Mouse (Mus musculus) liver, embryonic 16.5 days (tissue): ENCODE data around the gene Ccdc39. TPM values are rescaled to one million over a fixed set of nuclear protein-coding genes. Genes with fewer than 3 reads are reported as not detected.

ENCODE experiments used
- ATAC-seq: fragments of 200-750 bp; cut with Nextera tagmentation; 2 replicates; pipeline ENCODE4 v1.8.0; 2017; ENCODE audit warnings: low read depth, mild to moderate bottlenecking, moderate number of reproducible peaks, moderate library complexity
- H3K27ac ChIP-seq: fragments of 300-500 bp; sonication (generic); 2 replicates; pipeline ENCODE4 v1.5.1; 2014; ENCODE audit warnings: mild to moderate bottlenecking, low read length
- H3K27me3 ChIP-seq: fragments of 300-500 bp; sonication (generic); 2 replicates; pipeline ENCODE4 v1.6.1; 2014; ENCODE audit warnings: low read depth, low read length, mixed read lengths; ENCODE audit not compliant: control insufficient read depth, insufficient read depth
- H3K36me3 ChIP-seq: fragments of 300-500 bp; sonication (generic); 2 replicates; pipeline ENCODE4 v1.6.1; 2014; ENCODE audit warnings: mild to moderate bottlenecking; ENCODE audit not compliant: control insufficient read depth, insufficient read depth
- H3K4me1 ChIP-seq: fragments of 300-500 bp; sonication (generic); 2 replicates; pipeline ENCODE4 v1.6.1; 2014; ENCODE audit warnings: low read depth, low read length, mixed read lengths; ENCODE audit not compliant: control insufficient read depth
- H3K4me2 ChIP-seq: fragments of 300-500 bp; sonication (generic); 2 replicates; pipeline ENCODE4 v1.6.1; 2014; ENCODE audit warnings: low read depth, low read length, mixed read lengths
- H3K4me3 ChIP-seq: fragments of 300-500 bp; sonication (generic); 2 replicates; pipeline ENCODE4 v1.5.1; 2014; ENCODE audit warnings: low read depth, mild to moderate bottlenecking, low read length
- H3K9ac ChIP-seq: fragments of 300-500 bp; sonication (generic); 2 replicates; pipeline ENCODE4 v1.6.1; 2014; ENCODE audit warnings: low read depth, low read length
- H3K9me3 ChIP-seq: fragments of 300-500 bp; sonication (generic); replicated peaks from 2 replicates; pipeline ENCODE4 v1.6.1; 2016; ENCODE audit warnings: low read length; ENCODE audit not compliant: control insufficient read depth
- WGBS: fragments of 180-500 bp; shearing (Covaris S2); extraction: QIAGEN DNeasy Blood & Tissue Kit; methylation state at CpG from one replicate; pipeline ENCODE4 v1.1.7; 2014; ENCODE audit not compliant: insufficient replicate concordance; 5-methylcytosine and 5-hydroxymethylcytosine counted together
- polyA plus RNA-seq: library from polyadenylated mRNA; unstranded; fragments of >200 nt; fragmentation: Nextera tagmentation; extraction: Ambion mirVana; gene quantifications from 2 replicates; pipeline ENCODE4 v1.2.1, GENCODE M21; 2015

Gene Ccdc39
- polyA plus RNA-seq, 1 experiment from 2014 or later, result 0.18 TPM

GRCm38 (mm10) chr3:33807151-33807550 is 37.0 kb downstream of the Ccdc39 start:
- ATAC-seq, result no peak
- peaks cover 33% of the 10 kb centered on the region for H3K36me3 ChIP-seq

GRCm38 (mm10) chr3:33800513-33800820 is 43.6 kb downstream of the Ccdc39 start:
- H3K4me3 ChIP-seq, result peak overlapping the region; percentile 97

More at GRCm38 (mm10) chr3:33807151-33807550, 37.0 kb downstream of the Ccdc39 start:
- Histone ChIP-seq H3K4me1 (no peaks in the 10 kb centered on the region), H3K27ac (no peak overlapping the region), H3K9ac (no peak overlapping the region), H3K4me2 (no peak overlapping the region), H3K4me3 (no peak overlapping the region), H3K27me3 (no peaks in the 10 kb centered on the region), H3K9me3 (no peaks in the 10 kb centered on the region)
- 73% methylated on average over 1 of the region's 1 CpGs for WGBS

GRCm38 (mm10) chr3:33799617-33800512 is 44.2 kb downstream of the Ccdc39 start, which contains the start of gene Ttc14:
Ttc14 (plus strand) TSS chr3:33799832.
- under 1% methylated on average over 87 of the region's 90 CpGs for WGBS
- Histone ChIP-seq H3K27me3 (no peaks in the 10 kb centered on the region), H3K9ac (peak within 1 kb of the TSS; percentile 99), H3K4me1 (peaks cover 7% of the 10 kb centered on the region; the same call in 1 of the 2 replicates), H3K36me3 (peaks cover 7% of the 10 kb centered on the region), H3K27ac (peak within 1 kb of the TSS; percentile 100), H3K9me3 (no peaks in the 10 kb centered on the region), H3K4me2 (peak within 1 kb of the TSS; percentile 93), H3K4me3 (peak within 1 kb of the TSS; percentile 97)
- ATAC-seq, result peak; percentile 96

More at GRCm38 (mm10) chr3:33800513-33800820, 43.6 kb downstream of the Ccdc39 start:
- peak overlapping the region; percentile 93 for H3K4me2 ChIP-seq
- H3K9ac ChIP-seq, result peak overlapping the region; percentile 99
- H3K36me3 ChIP-seq, result peaks cover 10% of the 10 kb centered on the region
- no peak for ATAC-seq
- H3K4me1 ChIP-seq, result peaks cover 7% of the 10 kb centered on the region; the same call in 1 of the 2 replicates
- H3K9me3 ChIP-seq, result no peaks in the 10 kb centered on the region
- H3K27ac ChIP-seq, result peak overlapping the region; percentile 100
- H3K27me3 ChIP-seq, result no peaks in the 10 kb centered on the region
- WGBS, result 0% methylated on average over 16 of the region's 16 CpGs

- no peaks in the 10 kb centered on the region for H3K36me3 ChIP-seq
- ATAC-seq, result no peak
- H3K9me3 ChIP-seq, result no peaks in the 10 kb centered on the region
- H3K4me2 ChIP-seq, result no peak overlapping the region
- H3K4me3 ChIP-seq, result no peak overlapping the region
- no peaks in the 10 kb centered on the region for H3K27me3 ChIP-seq
- no peak overlapping the region for H3K9ac ChIP-seq
- H3K27ac ChIP-seq, result no peak overlapping the region
- no peaks in the 10 kb centered on the region for H3K4me1 ChIP-seq
Measured at GRCm38 (mm10) chr3:33790975-33791374, 53.1 kb downstream of the Ccdc39 start.

Other genes with a start within 250 kb of the Ccdc39 start
- gene Ttc14, start 44.5 kb downstream of the Ccdc39 start, polyA plus RNA-seq, result 22.5 and 24.5 TPM in 2 replicates
- gene Fxr1, start 175.6 kb upstream of the Ccdc39 start, polyA plus RNA-seq, result 21.0 and 23.6 TPM in 2 replicates
- gene Dnajc19, start 237.0 kb upstream of the Ccdc39 start, polyA plus RNA-seq, result 117 and 127 TPM in 2 replicates